Comparison of ENCODE assay signal across 15 mouse cellular contexts in genomic region chr11:55438031-55438430, GRCm38 (mm10). TPM values are rescaled to one million over a fixed set of nuclear protein-coding genes. Genes with fewer than 3 reads are reported as not detected.
DNase-seq lines count a peak whose midpoint lies in the region; ATAC-seq and TF ChIP-seq lines count a peak whose summit lies in the region.
"Had no signal": no experiment of that assay in that cellular context is flagged by ENCODE, and none has a peak within 500 bp of the region (broad histone marks: within the 10 kb centered on the region; RNA-seq: fewer than 3 reads in every experiment).

No protein-coding gene starts in this region.

- H3K4me1 ChIP-seq in heart, embryonic 13.5 days: peaks cover 26% of the 10 kb centered on the region
- no peaks in the 10 kb centered on the region for H3K4me1 ChIP-seq in midbrain, embryonic 11.5 days (ENCODE audit: control insufficient read depth, insufficient read depth, low read length)
- H3K4me1 ChIP-seq in midbrain, embryonic 15.5 days: no peaks in the 10 kb centered on the region
- H3K4me1 ChIP-seq in cerebellum, adult 2 months (ENCODE audit: control insufficient read depth, insufficient read depth, low read length): peaks cover 7% of the 10 kb centered on the region; the same call in 1 of the 2 replicates
- H3K4me1 ChIP-seq: neural tube, embryonic 12.5 days; stomach, embryonic 15.5 days had no signal

- TF ChIP-seq POLR2A in cerebellum, adult 2 months (IDR thresholded peaks at IDR 0.05; ENCODE audit: borderline replicate concordance, insufficient read depth, low read length): no peak

- intact Hi-C loops in heart, postnatal 10 days (cut with DNase I): no loop called here

- TF ChIP-seq CTCF in cerebellum, adult 2 months (IDR thresholded peaks at IDR 0.05; ENCODE audit: borderline replicate concordance, insufficient read depth, low read depth, low read length): no peak

- no peak for DNase-seq in heart, adult 9 months (ENCODE audit: low spot score in 2 of 2)
- DNase-seq in midbrain, embryonic 11.5 days (ENCODE audit: low spot score, missing footprints): peak; percentile 49
- DNase-seq in cerebellum, adult 2 months: peak; percentile 69 to 80
- DNase-seq in layer of hippocampus, postnatal 36 days: peak; percentile 48 to 52
- DNase-seq in spleen, postnatal 36 days (ENCODE audit: low spot score in 2 of 2): no peak
- DNase-seq in heart, postnatal 10 days: no peak
- DNase-seq: heart, postnatal 36 days; kidney, adult 9 months; liver, postnatal 0 days; retina, postnatal 1 day had no signal

- 31% methylated on average over 4 of the region's 4 CpGs for WGBS in heart, embryonic 13.5 days
- WGBS in midbrain, embryonic 11.5 days: 34% methylated on average over 4 of the region's 4 CpGs
- 36% methylated on average over 4 of the region's 4 CpGs for WGBS in midbrain, embryonic 15.5 days
- WGBS in cerebellum, adult 2 months: 5% methylated on average over 4 of the region's 4 CpGs

- H3K4me3 ChIP-seq in heart, embryonic 13.5 days: no peak overlapping the region
- H3K4me3 ChIP-seq in midbrain, embryonic 11.5 days (ENCODE audit: low read depth, low read length): no peak overlapping the region
- no peak overlapping the region for H3K4me3 ChIP-seq in midbrain, embryonic 15.5 days
- H3K4me3 ChIP-seq in cerebellum, adult 2 months (replicated peaks; ENCODE audit: insufficient read depth, low read depth, low read length): no peak overlapping the region
- H3K4me3 ChIP-seq: megakaryocyte, embryonic 14.5 days; neural tube, embryonic 12.5 days; stomach, embryonic 15.5 days had no signal

- no peaks in the 10 kb centered on the region for H3K36me3 ChIP-seq in heart, embryonic 13.5 days
- H3K36me3 ChIP-seq in midbrain, embryonic 11.5 days (ENCODE audit: control insufficient read depth, insufficient read depth, low read length): no peaks in the 10 kb centered on the region
- H3K36me3 ChIP-seq in midbrain, embryonic 15.5 days (replicated peaks): no peaks in the 10 kb centered on the region
- H3K36me3 ChIP-seq: neural tube, embryonic 12.5 days; stomach, embryonic 15.5 days had no signal

- H3K4me2 ChIP-seq in heart, embryonic 13.5 days: no peak overlapping the region
- no peak overlapping the region for H3K4me2 ChIP-seq in midbrain, embryonic 11.5 days
- H3K4me2 ChIP-seq in midbrain, embryonic 15.5 days: no peak overlapping the region
- H3K4me2 ChIP-seq: neural tube, embryonic 12.5 days; stomach, embryonic 15.5 days had no signal

- 0 out of 2 replicates have a peak overlapping the region, but pooled peaks have one; percentile 12 for H3K27ac ChIP-seq in heart, embryonic 13.5 days (replicated peaks)
- no peak overlapping the region for H3K27ac ChIP-seq in midbrain, embryonic 11.5 days (ENCODE audit: low read depth, low read length)
- H3K27ac ChIP-seq in midbrain, embryonic 15.5 days: no peak overlapping the region
- H3K27ac ChIP-seq in cerebellum, adult 2 months (ENCODE audit: insufficient read depth, low read length): peak overlapping the region; percentile 6; the same call in 1 of the 2 replicates
- H3K27ac ChIP-seq: neural tube, embryonic 12.5 days; stomach, embryonic 15.5 days had no signal

- no peaks in the 10 kb centered on the region for H3K9me3 ChIP-seq in heart, embryonic 13.5 days
- no peaks in the 10 kb centered on the region for H3K9me3 ChIP-seq in midbrain, embryonic 11.5 days (ENCODE audit: control insufficient read depth, low read length)
- no peaks in the 10 kb centered on the region for H3K9me3 ChIP-seq in midbrain, embryonic 15.5 days
- H3K9me3 ChIP-seq: megakaryocyte, embryonic 14.5 days; neural tube, embryonic 12.5 days; stomach, embryonic 15.5 days had no signal

- ATAC-seq in heart, embryonic 13.5 days (ENCODE audit: extremely low read depth, insufficient number of reproducible peaks, low FRiP score, low TSS enrichment): no peak
- ATAC-seq in midbrain, embryonic 11.5 days (ENCODE audit: low FRiP score): no peak
- ATAC-seq in midbrain, embryonic 15.5 days (replicated peaks): no peak
- ATAC-seq: liver, postnatal 0 days had no signal

- H3K27me3 ChIP-seq in heart, embryonic 13.5 days (replicated peaks): no peaks in the 10 kb centered on the region
- H3K27me3 ChIP-seq in midbrain, embryonic 11.5 days (ENCODE audit: control insufficient read depth, insufficient read depth, low read length): no peaks in the 10 kb centered on the region
- no peaks in the 10 kb centered on the region for H3K27me3 ChIP-seq in midbrain, embryonic 15.5 days (replicated peaks)
- no peaks in the 10 kb centered on the region for H3K27me3 ChIP-seq in cerebellum, adult 2 months (ENCODE audit: control insufficient read depth, insufficient read depth, low read length)
- H3K27me3 ChIP-seq: neural tube, embryonic 12.5 days; stomach, embryonic 15.5 days had no signal

- H3K9ac ChIP-seq in heart, embryonic 13.5 days: 0 out of 2 replicates have a peak overlapping the region, but pooled peaks have one; percentile 24
- H3K9ac ChIP-seq in midbrain, embryonic 11.5 days (ENCODE audit: low read length): no peak overlapping the region
- H3K9ac ChIP-seq in midbrain, embryonic 15.5 days: no peak overlapping the region
- H3K9ac ChIP-seq: liver, postnatal 0 days; neural tube, embryonic 12.5 days; stomach, embryonic 15.5 days had no signal

RNA-seq across cellular contexts. Expression of gene Sparc, which starts 15.0 kb away (rescaled TPM):
- 1,654 and 1,741 TPM in 2 replicates for polyA plus RNA-seq in heart, embryonic 13.5 days (2015; fragmentation: Nextera tagmentation; extraction: Ambion mirVana)
- 411 and 428 TPM in 2 replicates for polyA plus RNA-seq in midbrain, embryonic 11.5 days (2014; fragmentation: Nextera tagmentation; extraction: Ambion mirVana)
- polyA plus RNA-seq in midbrain, embryonic 15.5 days (2015; fragmentation: Nextera tagmentation; extraction: Ambion mirVana): 482 and 547 TPM in 2 replicates
- 1,317 and 1,324 TPM in 2 replicates for polyA plus RNA-seq in cerebellum, adult 2 months (2012; rRNA removed)
- total RNA-seq in layer of hippocampus, postnatal 36 days (2021): 100 to 1,000 TPM; 312 to 317 TPM
- total RNA-seq in heart, postnatal 10 days (2021): 1,000 to 10,000 TPM; 1,750 to 1,767 TPM

RNA-seq across cellular contexts. Expression of gene Atox1, which starts 23.0 kb away (rescaled TPM):
- 283 and 302 TPM in 2 replicates for polyA plus RNA-seq in heart, embryonic 13.5 days (2015; fragmentation: Nextera tagmentation; extraction: Ambion mirVana)
- 217 and 224 TPM in 2 replicates for polyA plus RNA-seq in midbrain, embryonic 11.5 days (2014; fragmentation: Nextera tagmentation; extraction: Ambion mirVana)
- polyA plus RNA-seq in midbrain, embryonic 15.5 days (2015; fragmentation: Nextera tagmentation; extraction: Ambion mirVana): 225 and 229 TPM in 2 replicates
- polyA plus RNA-seq in cerebellum, adult 2 months (2012; rRNA removed): 203 and 218 TPM in 2 replicates
- total RNA-seq in layer of hippocampus, postnatal 36 days (2021): 10 to 100 TPM; 83.8 to 93.7 TPM
- 100 to 1,000 TPM; 168 to 169 TPM for total RNA-seq in heart, postnatal 10 days (2021)

RNA-seq across cellular contexts. Expression of gene G3bp1, which starts 31.5 kb away (rescaled TPM):
- 111 and 113 TPM in 2 replicates for polyA plus RNA-seq in heart, embryonic 13.5 days (2015; fragmentation: Nextera tagmentation; extraction: Ambion mirVana)
- polyA plus RNA-seq in midbrain, embryonic 11.5 days (2014; fragmentation: Nextera tagmentation; extraction: Ambion mirVana): 241 and 244 TPM in 2 replicates
- polyA plus RNA-seq in midbrain, embryonic 15.5 days (2015; fragmentation: Nextera tagmentation; extraction: Ambion mirVana): 104 and 105 TPM in 2 replicates
- polyA plus RNA-seq in cerebellum, adult 2 months (2012; rRNA removed): 21.3 and 22.8 TPM in 2 replicates
- total RNA-seq in layer of hippocampus, postnatal 36 days (2021): 10 to 100 TPM; 34.1 to 36.8 TPM
- total RNA-seq in heart, postnatal 10 days (2021): 10 to 100 TPM; 48.2 to 54.4 TPM

Comparison
In these comparisons a context has a peak if more than half of its experiments do, and no peak if none do; other contexts are left out.
1. H3K27ac ChIP-seq: peak in heart, embryonic 13.5 days (single experiment) and cerebellum, adult 2 months (single experiment); none in midbrain, embryonic 11.5 days (single experiment) and midbrain, embryonic 15.5 days (single experiment).
2. DNase-seq: peak in midbrain, embryonic 11.5 days (single experiment), cerebellum, adult 2 months (2 of 2) and layer of hippocampus, postnatal 36 days (2 of 2); none in heart, adult 9 months (0 of 2), spleen, postnatal 36 days (0 of 2) and heart, postnatal 10 days (0 of 2).